Mouse (Mus musculus) stomach, postnatal 0 days (tissue): Measurements from ENCODE around the gene Vtcn1.

ENCODE experiments used
- CTCF ChIP-seq: IDR thresholded peaks from 2 replicates; pipeline ENCODE4 v1.5.1; 2016; ENCODE audit warnings: antibody characterized with exemption, low read depth, mild to moderate bottlenecking, moderate library complexity
- EP300 ChIP-seq: optimal IDR thresholded peaks from 2 replicates; pipeline ENCODE3; 2016; ENCODE audit warnings: antibody characterized with exemption

GRCm38 (mm10) chr3:100810461-100810860 is 14.8 kb upstream of the Vtcn1 start:
- TF ChIP-seq CTCF (no peak), EP300 (no peak)
